Mouse (Mus musculus): Measurements from ENCODE around the gene Fxyd3. TPM values are rescaled to one million over a fixed set of nuclear protein-coding genes. Genes with fewer than 3 reads are reported as not detected.

Gene Fxyd3
- polyA plus RNA-seq, 1 experiment from 2014 or later: not detected

DNA sequence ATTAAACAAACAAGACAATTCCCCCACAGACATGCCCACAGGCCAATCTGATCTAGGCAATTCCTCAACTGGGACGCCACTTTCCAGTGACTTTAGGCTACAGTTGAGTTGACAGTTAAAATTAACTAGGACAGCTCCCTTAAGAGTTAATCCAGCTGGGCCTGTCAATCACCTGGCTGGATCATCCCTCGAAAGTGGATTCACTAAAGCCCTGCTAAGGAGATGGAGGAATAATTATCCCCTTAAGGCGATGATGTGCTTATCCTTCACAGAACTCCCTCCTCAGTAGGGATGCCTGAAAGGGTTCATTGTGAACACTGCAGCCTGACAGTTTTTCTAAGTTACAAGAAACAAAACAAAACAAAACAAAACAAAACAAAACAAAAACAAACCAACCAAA lies 4.1 kb upstream of the Fxyd3 start:
- H3K9me3 ChIP-seq (ENCODE audit: control insufficient read depth, low read length): no peaks in the 10 kb centered on the region
- ATAC-seq (ENCODE audit: low read depth): no peak
- H3K27ac ChIP-seq (ENCODE audit: low read depth, low read length): no peak overlapping the region
- 0 out of 2 replicates have a peak, but pooled peaks cover 3% of the 10 kb centered on the region for H3K4me1 ChIP-seq (ENCODE audit: control insufficient read depth, insufficient read depth, low read length)
- no peak overlapping the region for H3K4me2 ChIP-seq (ENCODE audit: low read depth, low read length)
- 56% methylated on average over 3 of the region's 3 CpGs for WGBS
- no peaks in the 10 kb centered on the region for H3K36me3 ChIP-seq (ENCODE audit: control insufficient read depth, insufficient read depth, low read length)
- no peaks in the 10 kb centered on the region for H3K27me3 ChIP-seq (ENCODE audit: control insufficient read depth, insufficient read depth, low read length)
- no peak overlapping the region for H3K9ac ChIP-seq (replicated peaks; ENCODE audit: low read depth, low read length)
- no peak overlapping the region for H3K4me3 ChIP-seq (ENCODE audit: low read depth, low read length)

DNA sequence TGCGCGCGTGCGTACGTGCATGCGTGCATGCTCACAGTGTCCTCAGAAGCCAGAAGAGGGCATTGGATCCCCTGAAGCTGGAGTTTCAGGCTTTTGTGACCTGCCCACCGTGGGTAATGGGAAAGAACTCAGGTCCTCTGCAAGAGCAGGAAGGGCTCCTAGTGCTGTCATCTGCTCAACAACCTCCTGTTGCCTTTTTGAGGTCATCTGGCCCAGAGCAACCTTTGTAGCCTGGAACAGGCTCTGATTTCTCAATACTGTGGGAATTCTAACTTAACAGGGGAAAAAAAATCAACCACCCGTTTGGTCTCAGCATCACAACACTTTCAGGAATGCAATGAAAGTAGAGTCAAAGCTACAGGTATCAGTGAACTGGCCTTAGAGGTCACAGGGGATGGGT lies 3.2 kb upstream of the Fxyd3 start:
- no peak for ATAC-seq (ENCODE audit: low read depth)
- Histone ChIP-seq H3K9me3 (ENCODE audit: control insufficient read depth, low read length) (no peaks in the 10 kb centered on the region), H3K27ac (ENCODE audit: low read depth, low read length) (no peak overlapping the region), H3K36me3 (ENCODE audit: control insufficient read depth, insufficient read depth, low read length) (no peaks in the 10 kb centered on the region), H3K27me3 (ENCODE audit: control insufficient read depth, insufficient read depth, low read length) (no peaks in the 10 kb centered on the region), H3K4me2 (ENCODE audit: low read depth, low read length) (no peak overlapping the region), H3K4me3 (ENCODE audit: low read depth, low read length) (no peak overlapping the region), H3K4me1 (ENCODE audit: control insufficient read depth, insufficient read depth, low read length) (no peaks in the 10 kb centered on the region), H3K9ac (replicated peaks; ENCODE audit: low read depth, low read length) (no peak overlapping the region)
- 87% methylated on average over 8 of the region's 8 CpGs for WGBS

DNA sequence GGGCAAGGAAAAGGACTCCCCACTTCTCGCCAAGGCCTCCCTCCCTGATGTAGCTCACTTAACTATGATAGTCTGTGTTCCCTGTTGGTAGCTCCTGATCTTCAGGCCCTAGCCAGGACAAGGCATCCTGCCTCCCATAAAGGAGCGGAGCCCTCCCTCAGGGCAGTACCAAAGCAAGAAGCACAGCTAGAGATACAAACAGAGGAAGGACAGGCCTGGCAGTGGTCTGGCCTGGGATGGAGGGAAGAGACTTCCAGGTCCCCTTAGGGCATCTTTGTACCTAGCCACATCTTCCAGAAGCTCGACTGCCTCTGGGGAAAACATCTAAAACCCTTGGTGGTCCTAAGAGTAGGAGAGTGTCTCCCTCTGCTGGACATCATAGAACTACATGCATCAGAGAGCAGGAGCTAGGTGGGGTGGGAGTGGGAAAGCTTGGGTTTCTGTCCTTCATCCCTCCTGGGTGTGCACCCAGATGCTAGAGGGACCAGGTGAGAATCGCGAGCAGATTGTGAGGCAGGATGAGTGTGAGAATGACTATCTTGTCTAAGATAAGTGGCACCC lies 1.5 kb upstream of the Fxyd3 start:
- Histone ChIP-seq H3K4me1 (ENCODE audit: control insufficient read depth, insufficient read depth, low read length) (no peaks in the 10 kb centered on the region), H3K4me2 (ENCODE audit: low read depth, low read length) (no peak overlapping the region), H3K4me3 (ENCODE audit: low read depth, low read length) (no peak overlapping the region), H3K9ac (replicated peaks; ENCODE audit: low read depth, low read length) (no peak overlapping the region), H3K27ac (ENCODE audit: low read depth, low read length) (no peak overlapping the region), H3K36me3 (ENCODE audit: control insufficient read depth, insufficient read depth, low read length) (no peaks in the 10 kb centered on the region), H3K9me3 (ENCODE audit: control insufficient read depth, low read length) (no peaks in the 10 kb centered on the region), H3K27me3 (ENCODE audit: control insufficient read depth, insufficient read depth, low read length) (no peaks in the 10 kb centered on the region)
- 45% methylated on average over 5 of the region's 5 CpGs for WGBS
- peak; percentile 33 for ATAC-seq (ENCODE audit: low read depth)

GRCm38 (mm10) chr7:31077470-31077869 lies 966 bp upstream of the Fxyd3 start:
- Histone ChIP-seq H3K36me3 (ENCODE audit: control insufficient read depth, insufficient read depth, low read length) (no peaks in the 10 kb centered on the region), H3K4me1 (ENCODE audit: control insufficient read depth, insufficient read depth, low read length) (no peaks in the 10 kb centered on the region), H3K4me2 (ENCODE audit: low read depth, low read length) (no peak overlapping the region), H3K9ac (replicated peaks; ENCODE audit: low read depth, low read length) (no peak overlapping the region), H3K9me3 (ENCODE audit: control insufficient read depth, low read length) (no peaks in the 10 kb centered on the region), H3K27me3 (ENCODE audit: control insufficient read depth, insufficient read depth, low read length) (no peaks in the 10 kb centered on the region), H3K27ac (ENCODE audit: low read depth, low read length) (no peak overlapping the region), H3K4me3 (ENCODE audit: low read depth, low read length) (no peak overlapping the region)
- WGBS: 42% methylated on average over 6 of the region's 6 CpGs
- ATAC-seq (ENCODE audit: low read depth): peak; percentile 42; the same call in 1 of the 2 replicates

DNA sequence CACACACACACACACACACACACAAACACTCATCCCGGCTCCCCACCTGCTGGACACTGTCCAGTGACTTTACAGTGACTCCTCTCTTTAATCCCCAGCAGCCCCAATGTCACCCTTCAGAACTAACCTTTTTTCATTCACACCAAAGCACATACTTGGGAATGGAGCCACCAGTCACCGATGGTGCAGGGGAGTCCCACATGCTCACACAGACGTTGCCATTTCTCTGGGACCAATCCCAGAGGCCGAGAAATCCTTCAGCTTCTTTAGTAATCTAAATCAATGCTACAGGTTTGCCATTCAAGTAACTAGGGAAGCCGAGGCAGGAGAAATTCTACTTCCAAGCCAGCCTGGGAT lies 1.8 kb downstream of the Fxyd3 start:
- Histone ChIP-seq H3K4me1 (ENCODE audit: control insufficient read depth, insufficient read depth, low read length) (no peaks in the 10 kb centered on the region), H3K4me2 (ENCODE audit: low read depth, low read length) (no peak overlapping the region), H3K27me3 (ENCODE audit: control insufficient read depth, insufficient read depth, low read length) (no peaks in the 10 kb centered on the region), H3K36me3 (ENCODE audit: control insufficient read depth, insufficient read depth, low read length) (no peaks in the 10 kb centered on the region), H3K4me3 (ENCODE audit: low read depth, low read length) (no peak overlapping the region), H3K27ac (ENCODE audit: low read depth, low read length) (no peak overlapping the region), H3K9me3 (ENCODE audit: control insufficient read depth, low read length) (no peaks in the 10 kb centered on the region), H3K9ac (replicated peaks; ENCODE audit: low read depth, low read length) (no peak overlapping the region)
- 73% methylated on average over 5 of the region's 5 CpGs for WGBS
- ATAC-seq (ENCODE audit: low read depth): no peak

GRCm38 (mm10) chr7:31074061-31074712 lies 2.3 kb downstream of the Fxyd3 start:
- Histone ChIP-seq H3K4me3 (ENCODE audit: low read depth, low read length) (no peak overlapping the region), H3K4me1 (ENCODE audit: control insufficient read depth, insufficient read depth, low read length) (no peaks in the 10 kb centered on the region), H3K9ac (replicated peaks; ENCODE audit: low read depth, low read length) (no peak overlapping the region), H3K9me3 (ENCODE audit: control insufficient read depth, low read length) (no peaks in the 10 kb centered on the region), H3K27me3 (ENCODE audit: control insufficient read depth, insufficient read depth, low read length) (no peaks in the 10 kb centered on the region), H3K27ac (ENCODE audit: low read depth, low read length) (no peak overlapping the region), H3K36me3 (ENCODE audit: control insufficient read depth, insufficient read depth, low read length) (no peaks in the 10 kb centered on the region), H3K4me2 (ENCODE audit: low read depth, low read length) (no peak overlapping the region)
- no peak for ATAC-seq (ENCODE audit: low read depth)
- WGBS: 45% methylated on average over 7 of the region's 7 CpGs

GRCm38 (mm10) chr7:31073546-31073945 lies 3.0 kb downstream of the Fxyd3 start:
- H3K4me2 ChIP-seq (ENCODE audit: low read depth, low read length): no peak overlapping the region
- ATAC-seq (ENCODE audit: low read depth): no peak
- no peaks in the 10 kb centered on the region for H3K4me1 ChIP-seq (ENCODE audit: control insufficient read depth, insufficient read depth, low read length)
- H3K27ac ChIP-seq (ENCODE audit: low read depth, low read length): no peak overlapping the region
- H3K9ac ChIP-seq (replicated peaks; ENCODE audit: low read depth, low read length): no peak overlapping the region
- H3K27me3 ChIP-seq (ENCODE audit: control insufficient read depth, insufficient read depth, low read length): no peaks in the 10 kb centered on the region
- no peak overlapping the region for H3K4me3 ChIP-seq (ENCODE audit: low read depth, low read length)
- no peaks in the 10 kb centered on the region for H3K9me3 ChIP-seq (ENCODE audit: control insufficient read depth, low read length)
- no peaks in the 10 kb centered on the region for H3K36me3 ChIP-seq (ENCODE audit: control insufficient read depth, insufficient read depth, low read length)

- no peak overlapping the region for H3K4me3 ChIP-seq (ENCODE audit: low read depth, low read length)
- H3K36me3 ChIP-seq (ENCODE audit: control insufficient read depth, insufficient read depth, low read length): no peaks in the 10 kb centered on the region
- no peak overlapping the region for H3K9ac ChIP-seq (replicated peaks; ENCODE audit: low read depth, low read length)
- H3K4me1 ChIP-seq (ENCODE audit: control insufficient read depth, insufficient read depth, low read length): no peaks in the 10 kb centered on the region
- no peak for ATAC-seq (ENCODE audit: low read depth)
- H3K27ac ChIP-seq (ENCODE audit: low read depth, low read length): no peak overlapping the region
- 39% methylated on average over 9 of the region's 9 CpGs for whole genome bisulfite sequencing
- no peak overlapping the region for H3K4me2 ChIP-seq (ENCODE audit: low read depth, low read length)
- H3K9me3 ChIP-seq (ENCODE audit: control insufficient read depth, low read length): no peaks in the 10 kb centered on the region
- no peaks in the 10 kb centered on the region for H3K27me3 ChIP-seq (ENCODE audit: control insufficient read depth, insufficient read depth, low read length)
These were observed 4.2 kb downstream of the Fxyd3 start for GRCm38 (mm10) chr7:31072326-31072725.

DNA sequence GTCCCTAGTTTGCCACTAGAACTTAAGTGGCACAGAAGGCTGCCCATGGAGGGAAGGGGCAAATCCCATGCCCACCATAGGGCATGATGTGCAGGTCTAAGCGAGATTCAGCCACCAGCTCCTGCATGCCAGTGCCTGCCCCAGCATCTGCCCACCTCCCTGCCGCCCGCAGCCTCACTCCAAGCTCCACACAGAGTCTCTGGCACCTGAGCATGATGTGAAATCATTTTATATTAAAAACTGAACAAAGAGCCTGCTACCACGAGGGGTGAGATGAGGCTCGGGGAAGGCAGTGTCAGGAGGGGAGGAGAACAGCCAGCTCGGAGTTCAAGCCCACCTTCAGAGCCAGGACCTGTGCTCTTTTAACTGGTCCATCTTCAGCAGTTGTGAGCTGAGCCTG lies 6.2 kb downstream of the Fxyd3 start:
- no peak for ATAC-seq (ENCODE audit: low read depth)

More for the DNA sequence above, 6.2 kb downstream of the Fxyd3 start:
- Histone ChIP-seq H3K4me1 (ENCODE audit: control insufficient read depth, insufficient read depth, low read length) (no peaks in the 10 kb centered on the region), H3K36me3 (ENCODE audit: control insufficient read depth, insufficient read depth, low read length) (no peaks in the 10 kb centered on the region), H3K9me3 (ENCODE audit: control insufficient read depth, low read length) (no peaks in the 10 kb centered on the region), H3K27ac (ENCODE audit: low read depth, low read length) (no peak overlapping the region), H3K4me2 (ENCODE audit: low read depth, low read length) (no peak overlapping the region), H3K27me3 (ENCODE audit: control insufficient read depth, insufficient read depth, low read length) (no peaks in the 10 kb centered on the region), H3K9ac (replicated peaks; ENCODE audit: low read depth, low read length) (no peak overlapping the region), H3K4me3 (ENCODE audit: low read depth, low read length) (no peak overlapping the region)
- WGBS: 90% methylated on average over 6 of the region's 6 CpGs

Measured in neural tube, embryonic 14.5 days (tissue).